Mouse (Mus musculus) cerebellum, adult 2 months (tissue): Measurements from ENCODE around the gene Sypl2. TPM values are rescaled to one million over a fixed set of nuclear protein-coding genes. Genes with fewer than 3 reads are reported as not detected.

Source experiments
- DNase-seq, 2 experiments: peaks; one replicate each; pipeline ENCODE4 v3.0.0; 2021
- H3K27ac ChIP-seq: fragments of 200-500 bp; 2 replicates; pipeline ENCODE4 v1.5.1; 2012; ENCODE audit warnings: low read length, control low read depth, inconsistent platforms; ENCODE audit not compliant: insufficient read depth
- H3K27me3 ChIP-seq: fragments of 200-500 bp; 2 replicates; pipeline ENCODE4 v1.6.1; 2012; ENCODE audit warnings: inconsistent platforms, mild to moderate bottlenecking, low read length, moderate library complexity; ENCODE audit not compliant: control insufficient read depth, insufficient read depth
- H3K4me1 ChIP-seq: fragments of 200-500 bp; 2 replicates; pipeline ENCODE4 v1.6.1; 2011; ENCODE audit warnings: low read length; ENCODE audit not compliant: control insufficient read depth, insufficient read depth
- H3K4me3 ChIP-seq: fragments of 200-500 bp; replicated peaks from 2 replicates; pipeline ENCODE3; 2011; ENCODE audit warnings: mild to moderate bottlenecking, low read depth, low read length, control low read depth; ENCODE audit not compliant: insufficient read depth
- CTCF ChIP-seq: fragments of 200-500 bp; IDR thresholded peaks from 2 replicates; pipeline ENCODE4 v1.5.1; 2011; ENCODE audit warnings: low read depth, mild to moderate bottlenecking, control low read depth, low read length, moderate library complexity, borderline replicate concordance; ENCODE audit not compliant: insufficient read depth
- POLR2A ChIP-seq: fragments of 200-500 bp; IDR thresholded peaks from 2 replicates; pipeline ENCODE4 v1.6.1; 2011; ENCODE audit warnings: low read length, control low read depth, borderline replicate concordance; ENCODE audit not compliant: insufficient read depth
- WGBS: fragments of 180-500 bp; shearing (Covaris S2); methylation state at CpG from one replicate; pipeline ENCODE4 v1.1.7; 2018; 5-methylcytosine and 5-hydroxymethylcytosine counted together
- polyA plus RNA-seq: library from polyadenylated mRNA; depleted of rRNA; stranded (reverse); fragments of >200 nt; gene quantifications from 2 replicates; pipeline ENCODE4 v1.2.3, GENCODE M21; 2012

Sypl2 gene
- polyA plus RNA-seq, 1 experiment = 2.4 TPM

- DNase-seq = peak; percentile 96 to 97
Observed at GRCm38 (mm10) chr3:108209946-108210770, 16.3 kb downstream of the Sypl2 start.

GRCm38 (mm10) chr3:108209536-108209935 is 16.9 kb downstream of the Sypl2 start:
- WGBS = 6% methylated on average over 8 of the region's 8 CpGs
- no peak for DNase-seq
- no peaks in the 10 kb centered on the region for H3K27me3 ChIP-seq
- no peak overlapping the region for H3K27ac ChIP-seq
- H3K4me3 ChIP-seq = peak overlapping the region; percentile 79
- no peak for TF ChIP-seq POLR2A
- no peak for TF ChIP-seq CTCF
- H3K4me1 ChIP-seq = peaks cover 12% of the 10 kb centered on the region

More at GRCm38 (mm10) chr3:108209946-108210770, 16.3 kb downstream of the Sypl2 start:
- peak; percentile 92 for TF ChIP-seq POLR2A
- no peak for TF ChIP-seq CTCF
- Histone ChIP-seq H3K27me3 (no peaks in the 10 kb centered on the region), H3K4me3 (peak overlapping the region; percentile 79), H3K27ac (peak overlapping the region; percentile 86), H3K4me1 (peaks cover 12% of the 10 kb centered on the region)
- WGBS = under 1% methylated on average over 67 of the region's 72 CpGs

GRCm38 (mm10) chr3:108209001-108209400 is 17.4 kb downstream of the Sypl2 start:
- peak; percentile 23 to 35 for DNase-seq
- peaks cover 12% of the 10 kb centered on the region for H3K4me1 ChIP-seq
- no peak overlapping the region for H3K27ac ChIP-seq
- TF ChIP-seq CTCF = no peak
- TF ChIP-seq POLR2A = no peak
- H3K4me3 ChIP-seq = peak overlapping the region; percentile 12
- WGBS = 42% methylated on average over 3 of the region's 3 CpGs
- H3K27me3 ChIP-seq = no peaks in the 10 kb centered on the region

GRCm38 (mm10) chr3:108206731-108207375 is 19.6 kb downstream of the Sypl2 start:
- Histone ChIP-seq H3K4me1 (peaks cover 20% of the 10 kb centered on the region), H3K4me3 (no peak overlapping the region), H3K27ac (no peak overlapping the region), H3K27me3 (no peaks in the 10 kb centered on the region)
- WGBS = 31% methylated on average over 15 of the region's 15 CpGs
- TF ChIP-seq CTCF (no peak), POLR2A (no peak)
- DNase-seq = peak in 1 of 2 experiments; percentile 20

- no peaks in the 10 kb centered on the region for H3K27me3 ChIP-seq
- 95% methylated on average over 8 of the region's 8 CpGs for WGBS
- H3K4me3 ChIP-seq = no peak overlapping the region
- no peak for DNase-seq
- no peak overlapping the region for H3K27ac ChIP-seq
- H3K4me1 ChIP-seq = peaks cover 25% of the 10 kb centered on the region
- TF ChIP-seq POLR2A (no peak), CTCF (no peak)
Observed at GRCm38 (mm10) chr3:108205601-108206000, 20.8 kb downstream of the Sypl2 start.

GRCm38 (mm10) chr3:108204470-108204869 is 22.0 kb downstream of the Sypl2 start:
- DNase-seq = no peak
- no peak overlapping the region for H3K27ac ChIP-seq

GRCm38 (mm10) chr3:108203621-108204325 is 22.7 kb downstream of the Sypl2 start:
- Histone ChIP-seq H3K27ac (peak overlapping the region; percentile 49), H3K4me3 (no peak overlapping the region), H3K27me3 (no peaks in the 10 kb centered on the region), H3K4me1 (peaks cover 26% of the 10 kb centered on the region)
- DNase-seq = peak; percentile 84 to 90
- TF ChIP-seq CTCF = peak; percentile 79
- no peak for TF ChIP-seq POLR2A
- 26% methylated on average over 11 of the region's 11 CpGs for WGBS

More at GRCm38 (mm10) chr3:108204470-108204869, 22.0 kb downstream of the Sypl2 start:
- Histone ChIP-seq H3K4me3 (no peak overlapping the region), H3K27me3 (no peaks in the 10 kb centered on the region), H3K4me1 (peaks cover 26% of the 10 kb centered on the region)
- WGBS = 89% methylated on average over 11 of the region's 11 CpGs
- TF ChIP-seq CTCF (no peak), POLR2A (no peak)

GRCm38 (mm10) chr3:108203212-108203611 is 23.2 kb downstream of the Sypl2 start:
- Histone ChIP-seq H3K27ac (peak overlapping the region; percentile 49), H3K27me3 (no peaks in the 10 kb centered on the region), H3K4me1 (peaks cover 26% of the 10 kb centered on the region), H3K4me3 (no peak overlapping the region)
- 21% methylated on average over 13 of the region's 13 CpGs for WGBS
- peak; percentile 53 to 59 for DNase-seq
- TF ChIP-seq CTCF (no peak), POLR2A (0 out of 2 replicates have a peak, but pooled peaks have one; percentile 13)
